Mouse (Mus musculus) left cerebral cortex, postnatal 4 days (tissue): ENCODE measurements at regions not wholly inside any gene's neighbourhood (a gene's known extent, or its start where the extent isn't known, plus 50 kb on each side); places are given as distances from the start of the nearest gene placed in this dataset.
A peak's percentile ranks its signal among the peaks of the same experiment; 100 is the strongest.

ENCODE experiments used
- DNase-seq: peaks from one replicate; pipeline ENCODE4 v3.0.0-alpha.2; 2022
- intact Hi-C: fragments of 180-260 bp; cut with DNase I; formaldehyde crosslinking; loops from one replicate; pipeline ENCODE4 v1.15.1; 2025

DNA sequence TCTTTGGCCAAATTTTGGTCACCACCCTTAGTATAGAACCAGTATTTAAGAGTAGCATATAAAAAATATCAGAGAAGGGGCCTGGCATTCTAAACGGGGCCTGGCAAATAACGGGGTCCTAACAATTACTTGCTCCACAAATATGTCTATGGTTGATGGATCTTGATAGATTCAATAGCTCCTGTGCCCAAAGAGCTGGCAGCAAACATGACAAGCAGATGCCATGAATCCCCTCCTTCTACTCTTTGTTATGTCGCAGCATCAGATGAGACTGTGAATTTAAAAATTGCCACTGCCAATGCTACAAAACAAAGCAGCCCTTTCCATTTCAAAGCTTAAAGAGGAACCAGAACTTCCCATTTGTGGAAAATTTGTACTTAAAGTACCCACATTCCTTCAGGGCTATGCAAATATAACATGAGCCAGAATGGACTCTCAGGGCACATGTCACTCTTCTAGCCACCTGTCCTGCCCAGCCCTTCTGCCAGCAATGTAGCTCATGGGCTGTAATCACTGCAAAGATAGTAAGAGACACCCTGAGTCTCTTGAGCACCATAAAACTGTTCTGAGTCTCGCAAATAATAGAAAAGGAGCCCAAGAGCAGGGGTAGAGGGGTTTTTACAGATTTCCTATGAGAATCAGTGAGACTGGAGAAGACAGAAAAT is 342.4 kb upstream of the Kirrel3 start:
- peak; percentile 10 for DNase-seq
- intact Hi-C loops = no loop called here

DNA sequence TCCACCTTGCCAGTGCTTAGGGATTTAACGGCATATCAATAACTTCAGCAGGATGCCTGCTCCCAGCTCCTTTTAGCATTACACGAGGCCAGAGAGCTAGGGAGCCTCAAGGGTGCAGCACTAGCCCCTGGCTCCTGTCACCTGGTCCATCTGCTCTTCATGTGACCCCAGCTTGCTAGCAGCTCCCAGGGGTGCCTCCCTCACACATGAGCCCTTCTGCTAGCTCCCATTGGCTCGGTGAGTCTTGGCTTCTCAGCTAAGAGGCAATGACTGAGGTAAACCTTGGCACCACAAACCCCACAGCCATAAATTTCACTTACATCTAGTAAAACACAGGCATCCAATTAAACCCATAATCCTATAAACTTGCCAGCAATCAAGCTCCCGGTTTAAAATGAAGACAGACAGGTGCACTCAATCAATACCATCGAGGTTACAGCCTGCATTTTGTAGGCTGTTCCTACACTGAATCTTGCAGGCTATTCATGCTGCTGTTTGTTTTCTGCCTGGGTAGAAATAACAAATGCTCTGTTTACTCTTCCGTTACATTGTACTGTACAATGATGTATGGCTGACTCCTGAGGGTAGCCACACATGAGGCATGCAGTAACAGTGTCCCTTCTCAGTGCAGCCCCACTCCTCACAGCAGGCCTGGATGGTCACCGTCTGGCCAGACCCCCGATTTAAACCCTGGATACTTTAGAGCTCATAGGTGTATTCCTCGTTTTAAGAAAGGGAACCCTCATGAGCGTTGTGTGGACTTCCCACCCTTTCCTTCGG is 330.3 kb upstream of the Kirrel3 start:
- intact Hi-C loops = no loop called here
- DNase-seq = peak; percentile 18

DNA sequence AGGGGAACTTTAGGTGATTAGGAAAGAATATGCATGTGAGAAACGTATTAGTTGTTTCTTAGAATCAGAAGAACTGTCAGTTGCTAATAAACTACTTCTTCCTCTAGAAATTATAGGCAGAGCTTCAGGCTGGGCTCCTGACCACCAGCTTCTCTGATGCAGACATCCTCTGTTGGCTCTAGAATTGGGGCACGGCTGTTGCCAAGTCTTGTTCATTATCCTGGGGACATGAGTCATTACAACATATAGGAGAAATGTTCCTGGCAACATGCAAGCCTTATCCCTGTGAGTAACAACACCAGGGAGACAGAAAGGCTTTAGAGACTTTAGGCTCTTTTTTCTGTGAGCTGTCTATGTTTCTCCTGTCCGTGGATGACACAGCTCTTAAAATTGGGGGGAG is 329.1 kb upstream of the Kirrel3 start:
- intact Hi-C loops = no loop called here
- DNase-seq = peak; percentile 27

DNA sequence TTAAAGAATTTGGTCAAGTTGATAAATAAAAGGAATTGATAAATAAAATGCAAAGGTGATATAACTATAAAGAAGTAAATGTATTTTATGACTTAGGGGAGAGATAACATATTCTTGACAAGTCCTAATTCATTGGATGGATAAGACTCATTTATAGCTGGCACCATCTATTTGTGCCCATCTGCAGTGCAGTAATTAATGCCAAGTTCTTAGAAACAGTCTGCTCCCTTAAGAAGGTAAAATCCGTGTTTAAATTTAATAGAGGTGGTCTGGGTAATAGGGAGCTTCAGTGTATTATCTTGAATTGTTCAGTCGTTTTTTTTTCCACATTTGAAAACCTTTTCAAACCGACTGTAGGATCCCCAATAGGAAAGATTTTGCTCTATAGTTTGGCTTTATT is 324.6 kb upstream of the Kirrel3 start:
- no peak for DNase-seq
- intact Hi-C loops = no loop called here

DNA sequence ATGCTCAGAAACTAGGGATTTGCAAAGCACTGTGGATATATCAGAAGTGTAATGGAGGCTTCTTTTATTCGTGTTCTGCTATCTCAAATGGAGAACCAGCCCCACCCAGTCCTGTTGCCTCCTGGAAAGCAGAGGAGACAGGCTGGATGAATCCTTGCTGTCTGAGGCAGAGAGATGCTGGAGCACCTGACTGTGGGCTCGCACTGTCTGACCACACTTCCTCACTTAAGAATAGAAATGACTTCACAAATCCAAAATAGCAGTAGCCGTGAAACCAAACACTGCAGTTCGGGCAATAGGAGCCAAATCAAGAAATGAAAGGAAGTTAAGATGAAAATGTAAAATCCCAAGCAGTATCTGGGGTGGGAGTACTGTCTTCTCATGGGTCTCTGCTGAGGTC is 299.4 kb upstream of the Kirrel3 start:
- intact Hi-C loops = no loop called here
- DNase-seq = no peak

DNA sequence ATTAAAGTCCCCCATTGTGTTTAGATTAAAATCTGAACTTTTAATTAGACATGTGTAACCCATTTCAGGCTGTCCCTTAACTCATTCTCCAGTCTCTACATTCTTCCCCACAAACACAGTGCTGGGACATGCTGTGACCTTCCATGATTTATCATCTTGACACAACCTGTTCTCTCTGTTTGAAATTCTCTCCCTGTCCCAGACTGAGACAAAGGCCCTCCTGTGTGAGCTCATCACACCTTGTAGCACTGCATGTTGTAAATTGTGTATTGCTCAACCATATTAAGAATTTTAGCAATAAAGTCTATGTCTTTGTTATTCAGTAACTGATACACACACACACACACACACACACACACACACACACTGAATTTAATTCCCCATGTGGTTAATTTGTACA is 293.2 kb upstream of the Kirrel3 start:
- DNase-seq = no peak
- intact Hi-C loops = no loop called here

DNA sequence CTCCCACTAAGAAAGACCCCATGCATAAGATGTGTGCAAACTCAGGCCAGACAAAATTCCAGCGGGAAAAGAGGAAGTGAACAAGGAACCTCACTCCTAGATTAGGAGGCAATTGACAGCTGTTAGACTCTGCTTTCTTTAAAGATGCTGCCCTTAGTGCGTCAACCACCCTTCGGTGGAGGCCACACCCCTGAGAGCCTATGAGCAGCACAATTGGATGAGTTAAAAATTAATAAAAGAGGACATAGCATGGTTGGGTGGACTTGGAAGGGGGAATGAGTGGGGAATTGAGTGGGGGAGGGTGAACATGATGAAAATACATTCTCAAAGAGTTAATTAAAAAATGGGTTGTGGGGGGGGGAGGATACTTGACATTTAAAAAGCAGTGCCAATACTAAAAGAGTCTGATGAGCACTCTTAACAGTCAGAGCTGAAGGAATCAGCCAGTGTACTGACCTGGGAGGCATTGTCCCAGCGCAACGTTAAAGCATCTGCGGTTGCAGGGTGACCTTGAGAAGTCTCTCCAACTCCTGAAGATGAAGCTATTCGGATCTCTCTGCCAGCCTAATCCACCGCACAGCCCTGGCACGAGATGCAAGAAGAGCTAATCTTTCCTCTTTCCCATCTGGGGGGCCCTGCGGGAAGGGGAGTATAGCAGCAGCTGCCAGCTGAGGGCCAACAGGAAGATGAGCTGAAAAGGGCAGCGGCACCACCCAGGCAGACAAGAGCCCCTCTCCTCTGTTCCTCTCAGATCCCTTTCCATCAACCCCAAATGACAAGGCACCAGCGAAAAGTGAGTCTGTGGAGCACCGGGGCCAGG is 283.4 kb upstream of the Kirrel3 start:
- DNase-seq = peak; percentile 75
- intact Hi-C loops = no loop called here

DNA sequence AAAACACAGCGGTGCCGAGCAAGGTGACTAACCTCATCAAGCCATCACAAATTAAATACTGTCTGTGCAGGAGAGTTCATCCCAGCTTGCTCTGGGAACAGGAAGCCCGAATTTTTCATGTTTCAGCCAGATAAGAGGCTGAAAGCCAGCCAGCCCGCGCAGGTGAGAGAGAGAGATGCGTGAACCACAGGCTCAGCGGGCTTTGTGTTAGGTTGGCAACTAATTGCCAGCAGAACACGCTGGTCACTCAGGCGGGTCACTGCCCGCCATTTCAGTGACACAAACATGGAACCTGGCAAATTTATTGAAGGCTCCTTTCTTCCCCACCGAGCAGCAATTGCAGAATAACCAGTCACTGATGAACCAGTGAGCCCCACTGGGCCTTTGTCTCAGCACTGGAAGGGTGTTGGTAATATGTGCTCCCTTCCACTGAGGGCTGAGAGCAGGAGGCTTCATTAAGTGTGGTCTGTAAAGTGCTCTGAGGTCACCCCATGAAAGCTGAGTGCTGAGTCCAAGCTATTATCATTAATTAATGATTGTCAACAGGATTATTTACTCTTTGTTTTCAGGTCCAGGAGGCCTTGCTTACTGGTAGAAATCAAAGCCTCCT is 282.6 kb upstream of the Kirrel3 start:
- DNase-seq = peak; percentile 52

DNA sequence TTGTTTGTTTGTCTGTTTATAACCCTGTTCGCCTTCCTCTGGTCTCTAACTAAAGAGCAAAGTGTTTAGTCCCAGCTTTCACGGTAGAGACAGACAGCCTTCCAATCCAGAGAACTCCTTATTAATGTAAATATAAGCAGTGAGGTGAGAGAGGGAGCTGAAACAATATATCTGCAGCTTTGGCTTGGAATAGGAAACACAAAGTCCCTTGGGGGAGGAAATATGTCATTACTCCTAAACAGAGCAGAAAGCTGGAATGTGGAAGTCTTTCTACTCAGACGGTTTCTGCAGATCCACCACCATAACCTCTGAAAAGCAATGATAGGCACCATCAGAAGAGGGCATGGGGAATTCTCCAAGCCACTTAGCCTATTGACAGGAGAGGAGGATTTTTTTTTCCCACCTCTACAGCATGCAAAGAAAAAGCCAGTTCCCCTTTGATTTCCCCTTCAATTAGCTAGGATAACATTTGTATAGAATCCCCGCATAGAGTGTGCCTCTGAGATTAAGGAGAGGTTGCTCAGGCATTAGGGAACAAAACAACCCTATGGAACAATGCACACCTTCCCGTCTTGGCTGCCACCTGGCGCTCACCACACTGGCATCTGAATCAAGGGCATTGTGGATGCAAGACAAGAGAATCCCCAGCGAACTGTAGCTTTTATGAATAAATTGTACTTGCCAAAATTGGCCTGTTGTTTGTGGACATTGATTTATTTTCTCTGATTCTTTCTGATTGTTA is 281.9 kb upstream of the Kirrel3 start:
- no peak for DNase-seq
- intact Hi-C loops = no loop called here

More for the DNA sequence above, 282.6 kb upstream of the Kirrel3 start:
- intact Hi-C loops = no loop called here

DNA sequence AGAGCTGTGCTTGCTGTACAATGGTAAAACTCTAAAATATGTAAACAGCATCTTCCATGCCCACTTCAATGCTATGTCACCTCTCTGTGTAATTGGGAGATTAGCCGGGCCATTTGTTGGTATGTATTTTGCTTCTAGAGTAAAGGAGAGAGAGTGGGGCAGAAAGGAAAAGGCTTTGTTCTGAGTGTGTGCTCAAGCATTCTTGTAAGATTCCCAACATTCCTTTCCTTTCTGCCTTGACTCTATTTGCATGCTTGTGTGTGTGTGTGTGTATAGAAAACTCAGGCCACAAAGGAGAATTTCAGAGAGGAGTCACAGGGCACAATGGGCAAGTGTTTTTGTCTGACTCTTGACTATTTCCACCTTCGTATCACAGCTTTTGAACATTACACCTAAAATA is 281.2 kb upstream of the Kirrel3 start:
- no peak for DNase-seq
- intact Hi-C loops = no loop called here

DNA sequence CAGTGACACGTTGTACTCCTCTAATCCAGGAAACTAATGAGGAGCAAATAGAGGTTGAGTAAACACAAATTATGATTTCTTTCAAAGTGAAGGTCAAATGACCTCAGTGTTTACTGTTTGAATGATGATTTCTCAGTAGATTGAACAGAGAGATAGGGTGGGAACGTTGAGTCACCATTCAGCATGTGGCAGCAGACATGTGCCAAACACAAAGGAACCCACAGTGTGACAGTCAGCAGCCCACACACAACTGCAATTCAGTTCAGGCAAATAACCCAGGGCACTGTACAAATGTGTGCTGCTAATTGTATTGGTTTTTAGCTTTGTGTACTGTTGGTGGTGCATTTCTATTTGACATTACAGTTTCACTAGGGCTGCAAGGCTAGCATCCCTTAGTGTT is 254.1 kb upstream of the Kirrel3 start:
- intact Hi-C loops = no loop called here
- no peak for DNase-seq

DNA sequence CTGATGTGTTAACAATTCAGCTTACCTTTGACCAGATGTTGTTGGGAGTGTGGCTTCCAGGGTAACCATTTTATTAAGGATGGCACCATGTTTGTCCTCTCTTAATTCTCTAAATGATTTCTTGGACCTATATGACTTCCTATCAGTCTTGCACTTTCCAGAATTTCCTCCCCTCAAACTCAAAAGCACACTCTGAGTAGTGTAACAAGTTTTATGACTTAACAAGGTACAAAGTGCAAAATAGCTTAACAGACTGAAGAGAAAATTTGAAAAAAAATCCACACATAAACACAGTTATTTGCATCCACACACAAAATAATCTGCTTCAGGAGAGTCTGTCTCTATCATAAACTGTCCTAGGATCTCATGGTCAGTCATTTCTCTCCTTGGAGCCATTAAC is 251.0 kb upstream of the Kirrel3 start:
- intact Hi-C loops = no loop called here

DNA sequence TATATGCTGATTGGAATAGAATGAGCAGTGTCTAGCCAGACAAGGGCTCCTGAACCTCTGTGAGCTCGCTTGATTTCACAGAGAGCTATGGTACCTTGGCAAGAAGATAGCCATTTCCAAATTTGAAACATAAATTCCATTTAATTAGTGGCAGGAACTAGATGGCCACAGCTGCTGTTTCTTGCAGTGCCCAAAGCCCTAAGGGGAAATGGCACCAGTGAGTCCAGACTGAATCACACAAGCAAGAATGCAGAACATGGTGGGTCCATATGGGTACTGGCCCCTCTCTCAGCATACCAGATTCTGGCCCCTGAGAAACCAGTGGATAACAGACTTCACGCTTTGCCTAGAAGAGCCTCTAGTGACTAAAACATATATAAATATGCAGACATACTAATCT is 246.2 kb upstream of the Kirrel3 start:
- intact Hi-C loops = no loop called here
- peak; percentile 22 for DNase-seq

More for the DNA sequence above, 251.0 kb upstream of the Kirrel3 start:
- DNase-seq = no peak

DNA sequence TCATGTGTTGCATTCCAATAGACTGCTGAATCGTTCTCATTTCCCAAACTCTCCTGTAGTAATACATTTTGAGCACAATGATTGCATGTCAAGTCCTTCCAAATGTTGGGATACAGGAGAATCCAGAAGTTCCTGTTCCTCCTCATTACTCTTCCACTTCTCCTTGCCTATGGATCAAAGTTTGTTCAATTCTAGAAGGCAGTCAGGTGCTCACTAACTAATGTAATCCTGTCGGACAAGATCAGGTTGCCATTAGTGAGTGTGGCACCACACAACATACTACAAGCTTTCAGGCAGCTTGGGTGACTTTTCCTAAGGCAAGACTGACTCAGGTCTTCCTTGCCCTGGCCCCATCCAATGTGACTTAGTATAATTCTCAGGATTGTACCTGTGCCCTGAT is 242.0 kb upstream of the Kirrel3 start:
- intact Hi-C loops = no loop called here
- DNase-seq = no peak

DNA sequence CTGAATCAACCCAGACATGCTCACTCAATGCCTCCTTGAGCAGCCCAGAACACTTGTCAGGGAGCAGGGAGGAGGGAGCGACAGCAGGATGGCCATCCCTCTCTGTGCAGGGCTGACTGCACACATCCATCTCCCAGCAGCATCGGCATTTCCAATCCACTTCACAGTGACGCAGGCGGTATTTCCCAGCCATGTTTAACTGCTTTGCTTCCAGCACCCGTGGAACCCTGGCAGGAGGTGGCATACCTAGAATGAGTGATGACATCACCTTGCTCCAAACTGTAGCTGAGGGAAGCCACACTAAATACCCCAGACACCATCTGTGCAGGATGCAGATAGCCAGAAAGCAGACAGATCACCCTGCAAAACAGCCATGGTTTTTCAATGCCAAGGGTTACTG is 241.1 kb upstream of the Kirrel3 start:
- intact Hi-C loops = no loop called here
- DNase-seq = peak; percentile 17

DNA sequence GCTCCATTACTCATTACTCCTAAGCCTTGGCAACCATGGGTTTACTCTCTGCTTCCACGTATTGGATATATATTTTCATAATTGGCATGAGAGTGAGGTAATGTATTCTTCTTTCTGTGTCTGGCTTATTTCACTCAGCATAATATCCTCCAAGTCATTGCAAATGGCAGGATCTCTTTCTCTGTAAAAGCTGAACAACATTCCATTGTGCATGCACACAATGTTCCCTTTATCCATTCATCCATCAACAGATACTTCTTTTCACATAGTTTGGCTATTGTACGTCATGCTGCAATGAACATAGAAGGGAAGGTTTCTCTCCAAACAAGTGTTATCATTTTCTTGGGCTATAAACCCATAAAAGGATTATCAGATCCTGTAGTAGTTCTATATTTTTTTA is 232.9 kb upstream of the Kirrel3 start:
- intact Hi-C loops = no loop called here
- DNase-seq = no peak

DNA sequence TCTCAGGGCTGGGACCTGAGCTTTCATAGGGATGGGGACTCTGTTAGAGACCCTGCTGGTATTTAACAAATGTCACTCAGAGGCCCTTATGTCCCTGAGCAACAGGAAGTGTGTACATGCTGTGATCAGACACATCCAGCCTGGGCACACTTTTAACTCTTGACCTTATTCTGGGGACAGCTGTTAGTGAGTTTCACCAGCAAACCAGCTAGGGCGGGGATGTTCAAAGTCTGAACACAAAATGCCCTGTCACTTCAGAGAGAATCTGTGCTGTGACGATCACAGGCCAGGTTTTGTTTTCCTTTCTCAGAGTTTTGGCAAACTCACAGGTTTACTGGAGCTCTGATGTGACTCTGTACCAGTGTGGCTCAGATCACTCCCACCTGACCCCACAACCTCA is 227.2 kb upstream of the Kirrel3 start:
- no peak for DNase-seq
- intact Hi-C loops = no loop called here

DNA sequence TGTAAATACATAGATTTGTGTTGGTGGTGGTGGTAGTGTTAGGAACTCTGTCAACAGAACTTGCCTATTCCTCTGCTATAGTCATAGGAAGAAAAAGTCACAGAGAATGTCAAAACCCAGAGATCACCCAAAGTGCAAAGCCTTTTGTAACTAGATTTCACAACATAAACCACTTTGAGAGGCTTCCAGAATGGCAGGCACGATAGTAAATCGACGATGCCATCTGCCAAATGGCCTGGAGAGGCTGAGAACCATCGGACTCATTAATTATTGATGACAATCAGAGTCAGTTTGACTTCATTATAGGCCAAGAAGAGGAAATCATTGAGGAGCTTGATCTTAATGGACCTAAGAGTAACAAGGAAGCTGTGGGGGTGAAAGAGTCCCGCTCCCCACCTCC is 207.6 kb upstream of the Kirrel3 start:
- no peak for DNase-seq
- intact Hi-C loops = no loop called here

DNA sequence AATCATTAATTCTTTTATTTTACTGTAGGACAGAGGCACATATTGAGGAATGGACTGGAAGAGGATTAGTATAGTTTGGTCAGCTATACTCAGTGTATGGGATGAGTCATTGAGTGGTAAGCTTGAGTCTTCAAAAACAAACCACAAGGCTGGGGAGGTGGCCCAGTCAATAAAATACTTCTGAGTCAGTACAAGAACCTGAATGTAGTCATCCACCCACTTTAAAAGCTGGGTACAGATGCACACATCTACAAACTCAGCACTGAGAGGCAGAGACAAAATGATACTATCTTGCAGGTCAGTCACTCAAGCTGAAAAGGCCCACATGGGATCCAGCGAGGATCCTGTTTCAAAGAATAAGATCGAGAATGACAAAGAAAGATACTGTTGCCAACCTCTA is 206.3 kb upstream of the Kirrel3 start:
- no peak for DNase-seq
- intact Hi-C loops = no loop called here

DNA sequence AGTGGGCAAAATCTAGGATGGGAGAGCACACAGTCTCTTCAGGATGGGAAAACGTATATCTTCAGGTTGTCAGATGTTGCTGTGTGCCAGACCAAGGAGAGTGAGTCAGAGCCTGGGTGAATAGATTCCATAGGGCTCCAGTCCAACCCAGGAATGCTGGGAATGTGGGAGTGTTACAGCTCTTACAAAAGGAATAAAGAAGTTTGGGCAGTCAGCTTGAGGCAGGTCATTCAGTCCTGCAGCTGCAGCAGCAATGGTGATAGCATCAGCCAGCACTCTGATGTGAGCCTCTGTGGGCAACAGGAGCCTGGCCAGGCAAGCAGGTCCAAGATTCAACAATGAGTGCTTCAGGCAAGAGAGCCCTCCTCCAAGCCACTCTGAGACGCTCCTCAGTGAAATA is 205.8 kb upstream of the Kirrel3 start:
- DNase-seq = no peak
- intact Hi-C loops = no loop called here
